Mouse (Mus musculus): ENCODE data around the gene Ccdc124.

- TF ChIP-seq CTCF (IDR thresholded peaks at IDR 0.05; ENCODE audit: control insufficient read depth, insufficient read depth, insufficient read length) (no peak), MAX (IDR thresholded peaks at IDR 0.05) (no peak), MYOD1 (IDR thresholded peaks at IDR 0.05; ENCODE audit: control insufficient read depth, insufficient read length, low read depth) (no peak), CEBPB (IDR thresholded peaks at IDR 0.05; ENCODE audit: low read depth) (no peak), USF1 (IDR thresholded peaks at IDR 0.05; ENCODE audit: low read depth) (no peak), FOSL1 (IDR thresholded peaks at IDR 0.05; ENCODE audit: insufficient read depth, low read length, poor library complexity, severe bottlenecking) (no peak)
Observed at GRCm38 (mm10) chr8:70887669-70888068, 13.9 kb upstream of the Ccdc124 start.
